Mouse (Mus musculus) stomach, embryonic 16.5 days (tissue): Measurements from ENCODE around the gene Ric1. TPM values are rescaled to one million over a fixed set of nuclear protein-coding genes. Genes with fewer than 3 reads are reported as not detected.

Source experiments
- ATAC-seq: fragments of 200-750 bp; cut with Nextera tagmentation; 2 replicates; pipeline ENCODE4 v1.8.0; 2017; ENCODE audit warnings: moderate number of reproducible peaks, moderate TSS enrichment; ENCODE audit not compliant: insufficient read depth, low FRiP score
- H3K27ac ChIP-seq: fragments of 300-500 bp; sonication (generic); 2 replicates; pipeline ENCODE4 v1.5.1; 2014; ENCODE audit warnings: low read length
- H3K27me3 ChIP-seq: fragments of 300-500 bp; sonication (generic); 2 replicates; pipeline ENCODE4 v1.6.1; 2014; ENCODE audit warnings: low read length, control low read depth, mixed read lengths; ENCODE audit not compliant: control insufficient read depth, insufficient read depth
- H3K36me3 ChIP-seq: fragments of 300-500 bp; sonication (generic); 2 replicates; pipeline ENCODE4 v1.6.1; 2014; ENCODE audit warnings: low read length; ENCODE audit not compliant: control insufficient read depth, insufficient read depth
- H3K4me1 ChIP-seq: fragments of 300-500 bp; sonication (generic); 2 replicates; pipeline ENCODE4 v1.6.1; 2014; ENCODE audit warnings: low read length, control low read depth, mixed read lengths; ENCODE audit not compliant: control insufficient read depth, insufficient read depth
- H3K4me2 ChIP-seq: fragments of 300-500 bp; sonication (generic); 2 replicates; pipeline ENCODE4 v1.6.1; 2014; ENCODE audit warnings: low read depth, low read length, mixed read lengths
- H3K4me3 ChIP-seq: fragments of 300-500 bp; sonication (generic); replicated peaks from 2 replicates; pipeline ENCODE4 v1.5.1; 2014; ENCODE audit warnings: mild to moderate bottlenecking, low read length
- H3K9ac ChIP-seq: fragments of 300-500 bp; sonication (generic); 2 replicates; pipeline ENCODE4 v1.6.1; 2014; ENCODE audit warnings: low read length
- H3K9me3 ChIP-seq: fragments of 300-500 bp; sonication (generic); replicated peaks from 2 replicates; pipeline ENCODE4 v1.6.1; 2016; ENCODE audit warnings: low read length, control low read depth; ENCODE audit not compliant: control insufficient read depth
- WGBS: fragments of 180-500 bp; shearing (Covaris S2); extraction: QIAGEN DNeasy Blood & Tissue Kit; methylation state at CpG from one replicate; pipeline ENCODE4 v1.1.7; 2014; 5-methylcytosine and 5-hydroxymethylcytosine counted together
- polyA plus RNA-seq: library from polyadenylated mRNA; unstranded; fragments of >200 nt; fragmentation: Nextera tagmentation; extraction: Ambion mirVana; gene quantifications from 2 replicates; pipeline ENCODE4 v1.2.1, GENCODE M21; 2015

Ric1 gene
- polyA plus RNA-seq, 1 experiment from 2014 or later, result 11.6 TPM

DNA sequence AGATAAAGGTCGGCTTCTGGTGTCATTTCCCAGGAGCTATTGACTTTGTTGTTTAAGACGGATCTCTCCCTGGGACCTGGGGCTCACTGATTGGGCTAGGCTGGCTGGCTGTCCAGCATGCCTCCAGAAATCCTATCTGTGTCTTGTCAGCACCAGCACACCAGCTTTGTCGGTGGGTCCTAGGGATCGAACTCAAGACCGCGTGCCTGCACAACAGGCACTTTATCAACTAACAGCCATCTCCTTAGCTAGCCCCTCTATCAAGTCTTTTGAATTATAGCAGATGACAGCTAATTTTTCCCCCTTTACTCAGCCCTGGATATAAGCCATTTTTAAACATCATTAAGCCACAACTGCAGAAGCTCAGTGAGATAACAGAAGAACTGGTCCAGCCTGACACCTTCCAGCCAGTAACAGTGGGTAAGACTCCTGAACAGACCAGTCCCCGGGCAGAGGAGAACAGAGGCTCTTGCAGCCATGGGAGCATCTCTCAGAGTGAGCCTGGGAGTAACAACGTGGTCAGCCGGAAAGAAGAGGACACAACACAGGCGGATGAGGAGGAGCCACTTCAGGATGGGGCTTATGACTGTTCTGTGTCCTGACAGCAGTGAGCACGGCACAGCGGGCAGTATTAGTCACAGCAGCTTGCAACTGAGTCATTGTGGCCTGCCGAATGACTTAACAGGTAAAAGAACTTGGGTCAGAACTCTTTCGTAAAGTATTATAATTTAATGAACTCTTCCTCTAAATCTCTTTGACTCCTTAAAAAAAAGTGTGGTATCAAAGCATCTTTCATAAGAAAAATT, 81.7 kb downstream of the Ric1 start:
- H3K36me3 ChIP-seq, result peaks cover 21% of the 10 kb centered on the region
- H3K9me3 ChIP-seq, result no peaks in the 10 kb centered on the region
- H3K27me3 ChIP-seq, result no peaks in the 10 kb centered on the region
- no peaks in the 10 kb centered on the region for H3K4me1 ChIP-seq
- 85% methylated on average over 14 of the region's 14 CpGs for WGBS
- no peak overlapping the region for H3K4me2 ChIP-seq
- no peak overlapping the region for H3K4me3 ChIP-seq
- H3K9ac ChIP-seq, result no peak overlapping the region
- no peak overlapping the region for H3K27ac ChIP-seq
- ATAC-seq, result no peak

DNA sequence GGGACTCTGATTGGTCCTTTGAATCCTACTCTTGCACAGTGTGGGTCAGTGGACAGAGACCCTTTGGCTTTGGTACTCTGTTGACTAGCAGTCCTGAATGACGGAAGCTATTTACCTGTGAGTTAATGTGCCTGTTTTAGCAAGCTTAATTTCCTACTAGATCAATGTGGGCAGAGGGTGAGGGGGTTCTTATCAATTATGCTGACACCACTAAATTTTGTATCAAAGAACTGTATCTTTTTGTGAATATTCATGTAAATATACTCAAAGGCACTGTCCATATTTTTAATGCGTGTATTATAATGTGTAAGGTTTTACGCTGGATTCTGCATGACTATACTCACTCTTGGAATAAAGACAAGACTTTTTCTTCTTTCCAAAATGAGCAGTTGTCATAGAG, 82.6 kb downstream of the Ric1 start:
- 89% methylated on average over 3 of the region's 3 CpGs for WGBS
- no peaks in the 10 kb centered on the region for H3K4me1 ChIP-seq
- no peak overlapping the region for H3K9ac ChIP-seq
- ATAC-seq, result no peak
- H3K27ac ChIP-seq, result no peak overlapping the region
- no peak overlapping the region for H3K4me2 ChIP-seq
- no peaks in the 10 kb centered on the region for H3K9me3 ChIP-seq
- H3K4me3 ChIP-seq, result no peak overlapping the region
- H3K36me3 ChIP-seq, result peaks cover 16% of the 10 kb centered on the region
- no peaks in the 10 kb centered on the region for H3K27me3 ChIP-seq

DNA sequence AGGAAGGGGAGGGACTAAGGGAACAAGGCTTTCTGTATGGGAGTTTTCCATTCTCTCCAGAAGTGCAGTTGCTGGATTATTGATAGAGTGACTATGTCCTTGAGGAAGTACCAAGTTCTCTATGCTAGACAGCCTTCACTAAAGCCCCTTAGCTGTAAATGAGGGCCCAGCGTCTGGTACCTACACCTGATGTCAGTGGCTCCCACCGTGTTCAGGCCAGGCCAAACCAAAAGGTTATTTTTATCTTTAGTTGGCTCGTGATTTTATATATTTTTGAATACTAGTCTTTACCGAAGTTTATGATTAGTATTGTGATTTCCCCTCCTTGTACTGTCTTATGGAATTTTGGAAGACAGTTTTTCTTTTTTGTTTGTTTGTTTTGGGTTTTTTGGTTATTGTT, 85.4 kb downstream of the Ric1 start:
- Histone ChIP-seq H3K36me3 (0 out of 2 replicates have a peak, but pooled peaks cover 2% of the 10 kb centered on the region), H3K4me1 (no peaks in the 10 kb centered on the region), H3K27me3 (no peaks in the 10 kb centered on the region), H3K9ac (no peak overlapping the region), H3K9me3 (no peaks in the 10 kb centered on the region), H3K27ac (no peak overlapping the region), H3K4me3 (no peak overlapping the region), H3K4me2 (no peak overlapping the region)
- no peak for ATAC-seq
- 89% methylated on average over 4 of the region's 4 CpGs for WGBS

DNA sequence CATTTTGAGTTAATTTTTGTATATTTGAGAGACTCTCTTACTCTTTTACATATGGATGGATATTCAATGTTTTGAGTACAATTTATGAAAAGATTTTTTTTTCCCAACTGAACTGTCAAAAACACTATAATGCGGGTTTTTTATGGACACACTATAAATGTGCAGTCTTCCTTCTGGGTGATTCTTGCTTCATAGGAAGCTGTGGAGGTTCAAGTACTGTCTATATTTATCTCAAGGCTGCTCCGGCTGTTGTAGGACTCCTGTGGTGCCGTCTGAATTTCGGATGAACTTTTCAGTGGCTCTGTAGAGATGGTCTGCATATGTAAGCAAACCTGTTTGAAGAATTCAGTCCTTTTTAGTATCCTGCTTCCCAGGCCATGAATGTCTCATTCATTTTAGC, 86.1 kb downstream of the Ric1 start:
- H3K4me2 ChIP-seq, result no peak overlapping the region
- WGBS, result 82% methylated on average over 4 of the region's 4 CpGs
- H3K9me3 ChIP-seq, result no peaks in the 10 kb centered on the region
- ATAC-seq, result no peak
- no peak overlapping the region for H3K9ac ChIP-seq
- no peaks in the 10 kb centered on the region for H3K4me1 ChIP-seq
- no peaks in the 10 kb centered on the region for H3K36me3 ChIP-seq
- no peak overlapping the region for H3K27ac ChIP-seq
- no peak overlapping the region for H3K4me3 ChIP-seq
- H3K27me3 ChIP-seq, result no peaks in the 10 kb centered on the region

DNA sequence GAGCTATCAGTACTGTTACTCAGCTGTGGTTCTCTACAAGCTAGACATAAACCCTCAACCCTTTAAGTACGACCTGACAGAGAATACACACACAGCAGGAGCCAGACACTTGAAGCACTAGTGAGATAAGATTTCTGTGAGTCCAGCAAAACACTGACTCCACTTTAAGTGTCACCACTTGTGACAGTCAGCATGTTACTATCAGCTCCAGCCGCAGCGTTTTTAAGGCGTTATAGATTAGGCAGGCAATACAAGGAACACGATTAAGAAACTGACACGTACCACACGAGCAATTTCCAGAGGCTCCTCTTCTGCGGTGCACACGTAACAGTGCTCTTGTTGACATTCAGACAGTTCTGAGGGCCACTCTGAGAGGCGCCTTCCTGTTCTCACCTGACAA, 88.8 kb downstream of the Ric1 start:
- H3K9me3 ChIP-seq, result no peaks in the 10 kb centered on the region
- H3K27me3 ChIP-seq, result no peaks in the 10 kb centered on the region
- H3K4me3 ChIP-seq, result no peak overlapping the region
- no peak overlapping the region for H3K4me2 ChIP-seq
- no peaks in the 10 kb centered on the region for H3K4me1 ChIP-seq
- ATAC-seq, result peak; percentile 53; the same call in 1 of the 2 replicates
- no peak overlapping the region for H3K27ac ChIP-seq
- no peak overlapping the region for H3K9ac ChIP-seq
- WGBS, result 78% methylated on average over 10 of the region's 10 CpGs
- H3K36me3 ChIP-seq, result no peaks in the 10 kb centered on the region

DNA sequence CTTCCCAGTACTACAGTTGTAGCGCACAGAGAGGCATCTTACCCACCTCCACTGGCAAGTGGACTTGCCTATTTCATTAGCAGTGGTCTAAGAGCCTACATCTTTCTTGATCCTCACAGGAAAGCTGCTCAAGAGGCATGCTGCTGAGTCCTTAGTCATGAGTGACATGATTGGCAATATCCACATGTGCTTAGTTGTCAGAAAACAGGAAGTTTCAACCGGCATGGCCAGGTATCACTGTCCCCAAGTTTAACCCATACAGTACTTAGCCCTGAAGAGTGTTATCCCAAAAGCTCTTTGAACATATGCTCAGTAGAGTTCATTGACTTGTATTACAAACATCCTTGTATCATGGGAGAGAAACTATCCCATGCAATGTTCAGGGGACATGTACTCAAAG, 90.0 kb downstream of the Ric1 start:
- no peak overlapping the region for H3K4me3 ChIP-seq
- no peaks in the 10 kb centered on the region for H3K4me1 ChIP-seq
- H3K36me3 ChIP-seq, result no peaks in the 10 kb centered on the region
- 75% methylated on average over 2 of the region's 2 CpGs for WGBS
- H3K27me3 ChIP-seq, result no peaks in the 10 kb centered on the region
- H3K27ac ChIP-seq, result no peak overlapping the region
- no peaks in the 10 kb centered on the region for H3K9me3 ChIP-seq
- H3K4me2 ChIP-seq, result no peak overlapping the region
- no peak overlapping the region for H3K9ac ChIP-seq
- no peak for ATAC-seq

DNA sequence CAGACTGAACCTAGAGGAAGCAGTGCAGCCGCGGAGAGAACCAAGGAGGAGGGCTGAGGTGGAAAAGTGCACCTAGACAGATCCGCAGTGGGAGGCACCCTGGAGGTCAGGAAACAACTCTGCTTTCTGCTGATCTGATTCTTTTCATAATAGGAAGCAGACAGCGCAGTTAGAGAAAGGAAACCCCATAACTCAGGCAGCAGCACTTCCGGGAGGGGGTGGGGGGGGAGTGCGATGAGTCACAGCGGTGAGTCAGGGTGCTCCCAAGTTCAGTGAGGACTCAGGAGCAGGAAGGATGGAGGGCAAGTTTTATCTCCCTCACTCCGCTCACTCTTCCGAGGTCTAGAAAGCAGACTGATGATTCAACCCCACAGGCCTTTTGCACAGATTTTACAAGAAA, 119.0 kb downstream of the Ric1 start:
- ATAC-seq, result peak; percentile 64
- H3K27ac ChIP-seq, result peak overlapping the region; percentile 21; the same call in 1 of the 2 replicates
- 28% methylated on average over 9 of the region's 9 CpGs for WGBS
- H3K9me3 ChIP-seq, result no peaks in the 10 kb centered on the region
- no peaks in the 10 kb centered on the region for H3K27me3 ChIP-seq
- H3K4me3 ChIP-seq, result no peak overlapping the region
- H3K36me3 ChIP-seq, result peaks cover 5% of the 10 kb centered on the region; the same call in 1 of the 2 replicates
- peaks cover 9% of the 10 kb centered on the region for H3K4me1 ChIP-seq
- peak overlapping the region; percentile 39; the same call in 1 of the 2 replicates for H3K9ac ChIP-seq
- peak overlapping the region; percentile 34 for H3K4me2 ChIP-seq

DNA sequence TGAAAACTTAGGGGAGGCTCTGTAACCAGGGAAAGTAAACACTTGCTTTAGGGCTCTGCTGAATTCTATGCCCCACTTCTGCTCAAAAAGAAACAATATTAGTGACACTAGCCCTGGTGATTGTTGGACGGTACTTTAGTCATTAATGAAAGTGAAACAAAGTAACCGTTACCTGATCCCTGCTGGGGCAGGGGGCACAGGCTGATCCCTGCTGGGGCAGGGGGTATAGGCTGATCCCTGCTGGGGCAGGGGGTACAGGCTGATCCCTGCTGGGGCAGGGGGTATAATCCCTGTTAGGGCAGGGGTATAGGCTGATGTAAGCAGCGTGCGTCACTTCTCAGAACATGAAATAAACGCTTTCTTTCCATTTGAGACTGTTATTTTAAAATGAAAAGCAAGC, 119.4 kb downstream of the Ric1 start:
- WGBS, result 65% methylated on average over 5 of the region's 5 CpGs
- H3K9ac ChIP-seq, result no peak overlapping the region
- no peaks in the 10 kb centered on the region for H3K27me3 ChIP-seq
- no peak for ATAC-seq
- no peak overlapping the region for H3K4me3 ChIP-seq
- peaks cover 5% of the 10 kb centered on the region; the same call in 1 of the 2 replicates for H3K36me3 ChIP-seq
- H3K27ac ChIP-seq, result peak overlapping the region; percentile 49
- H3K9me3 ChIP-seq, result no peaks in the 10 kb centered on the region
- H3K4me2 ChIP-seq, result peak overlapping the region; percentile 34
- peaks cover 9% of the 10 kb centered on the region for H3K4me1 ChIP-seq

DNA sequence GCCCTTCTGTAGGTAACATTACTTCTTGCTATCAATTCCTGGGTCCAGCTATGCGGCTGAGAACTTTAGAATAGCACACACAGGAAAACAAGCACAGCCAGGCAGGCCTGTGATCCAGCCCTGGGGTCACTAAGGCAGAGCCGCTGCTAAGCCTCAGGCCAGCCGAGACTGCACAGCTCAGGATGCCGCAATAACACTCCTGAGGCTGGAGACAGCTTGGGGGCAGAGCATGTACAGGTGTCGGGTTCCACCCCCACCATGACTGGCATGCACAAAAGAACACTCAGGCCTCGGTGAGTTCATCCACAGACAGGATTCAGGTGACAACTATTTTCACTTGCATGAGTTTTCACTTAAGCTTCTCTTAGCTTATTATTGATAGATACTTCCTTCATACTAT, 120.1 kb downstream of the Ric1 start:
- Histone ChIP-seq H3K9me3 (no peaks in the 10 kb centered on the region), H3K4me2 (no peak overlapping the region), H3K36me3 (peaks cover 5% of the 10 kb centered on the region; the same call in 1 of the 2 replicates), H3K4me3 (no peak overlapping the region), H3K27me3 (no peaks in the 10 kb centered on the region), H3K9ac (no peak overlapping the region), H3K27ac (no peak overlapping the region), H3K4me1 (peaks cover 9% of the 10 kb centered on the region)
- WGBS, result 58% methylated on average over 6 of the region's 6 CpGs
- no peak for ATAC-seq
